Mouse (Mus musculus) ES-E14 (cell line): ENCODE results near the gene Gm39115.

Source experiments
- CHD2 ChIP-seq: IDR thresholded peaks from 2 replicates; pipeline ENCODE4 v1.6.1; 2014; ENCODE audit warnings: mild to moderate bottlenecking, low read depth, low read length, inconsistent platforms
- HCFC1 ChIP-seq: IDR thresholded peaks from 2 replicates; pipeline ENCODE4 v1.6.1; 2012; ENCODE audit warnings: low read length, inconsistent platforms, borderline replicate concordance; ENCODE audit not compliant: insufficient read depth
- MAFK ChIP-seq: IDR thresholded peaks from 2 replicates; pipeline ENCODE4 v1.6.1; 2014; ENCODE audit warnings: mild to moderate bottlenecking, low read depth, low read length, inconsistent platforms; ENCODE audit not compliant: insufficient read depth
- ZC3H11A ChIP-seq: IDR thresholded peaks from 2 replicates; pipeline ENCODE4 v1.6.1; 2012; ENCODE audit warnings: low read depth, mild to moderate bottlenecking, inconsistent platforms, low read length, borderline replicate concordance
- ZNF384 ChIP-seq: IDR thresholded peaks from 2 replicates; pipeline ENCODE4 v1.6.1; 2012; ENCODE audit warnings: low read depth, low read length, inconsistent platforms

GRCm38 (mm10) chr7:142178685-142179084 is 42.9 kb upstream of the Gm39115 start:
- TF ChIP-seq ZNF384 (no peak), CHD2 (no peak), ZC3H11A (no peak), HCFC1 (no peak), MAFK (no peak)
